Mouse (Mus musculus) neural tube, embryonic 14.5 days (tissue): ENCODE results near the gene Dvl1. TPM values are rescaled to one million over a fixed set of nuclear protein-coding genes. Genes with fewer than 3 reads are reported as not detected.

Source experiments
- ATAC-seq: fragments of 200-750 bp; cut with Nextera tagmentation; 2 replicates; pipeline ENCODE4 v1.8.0; 2017; ENCODE audit warnings: low read depth, mild to moderate bottlenecking, moderate TSS enrichment, moderate library complexity
- H3K27ac ChIP-seq: fragments of 300-500 bp; sonication (generic); 2 replicates; pipeline ENCODE4 v1.5.1; 2014; ENCODE audit warnings: low read depth, mild to moderate bottlenecking, control low read depth, low read length, moderate library complexity, mixed read lengths
- H3K27me3 ChIP-seq: fragments of 300-500 bp; sonication (generic); 2 replicates; pipeline ENCODE4 v1.6.1; 2014; ENCODE audit warnings: low read length; ENCODE audit not compliant: control insufficient read depth, insufficient read depth
- H3K36me3 ChIP-seq: fragments of 300-500 bp; sonication (generic); 2 replicates; pipeline ENCODE4 v1.6.1; 2014; ENCODE audit warnings: low read length, mixed read lengths; ENCODE audit not compliant: control insufficient read depth, insufficient read depth
- H3K4me1 ChIP-seq: fragments of 300-500 bp; sonication (generic); 2 replicates; pipeline ENCODE4 v1.6.1; 2014; ENCODE audit warnings: low read length; ENCODE audit not compliant: control insufficient read depth, insufficient read depth
- H3K4me2 ChIP-seq: fragments of 300-500 bp; sonication (generic); 2 replicates; pipeline ENCODE4 v1.6.1; 2014; ENCODE audit warnings: mild to moderate bottlenecking, low read depth, low read length, control low read depth
- H3K4me3 ChIP-seq: fragments of 300-500 bp; sonication (generic); 2 replicates; pipeline ENCODE4 v1.5.1; 2014; ENCODE audit warnings: low read depth, low read length, control low read depth, mixed read lengths
- H3K9ac ChIP-seq: fragments of 300-500 bp; sonication (generic); replicated peaks from 2 replicates; pipeline ENCODE4 v1.6.1; 2014; ENCODE audit warnings: low read depth, mild to moderate bottlenecking, control low read depth, low read length, mixed read lengths
- H3K9me3 ChIP-seq: fragments of 300-500 bp; sonication (generic); 2 replicates; pipeline ENCODE4 v1.6.1; 2016; ENCODE audit warnings: low read length; ENCODE audit not compliant: control insufficient read depth
- WGBS: fragments of 180-500 bp; shearing (Covaris S2); extraction: QIAGEN DNeasy Blood & Tissue Kit; methylation state at CpG from one replicate; pipeline ENCODE4 v1.1.7; 2014; 5-methylcytosine and 5-hydroxymethylcytosine counted together
- polyA plus RNA-seq: library from polyadenylated mRNA; unstranded; fragments of >200 nt; fragmentation: Nextera tagmentation; extraction: Ambion mirVana; gene quantifications from 2 replicates; pipeline ENCODE4 v1.2.1, GENCODE M21; 2014

Gene Dvl1
- 14.0 and 16.1 TPM in 2 replicates for polyA plus RNA-seq

GRCm38 (mm10) chr4:155846871-155847578 is at the start of gene Dvl1:
Dvl1 (plus strand) TSS chr4:155847402.
- no peaks in the 10 kb centered on the region for H3K27me3 ChIP-seq
- peak within 1 kb of the TSS; percentile 88 for H3K9ac ChIP-seq
- H3K36me3 ChIP-seq: peaks cover 4% of the 10 kb centered on the region; the same call in 1 of the 2 replicates
- H3K27ac ChIP-seq: peak within 1 kb of the TSS; percentile 81
- H3K4me3 ChIP-seq: peak within 1 kb of the TSS; percentile 88
- H3K9me3 ChIP-seq: no peaks in the 10 kb centered on the region
- H3K4me1 ChIP-seq: peaks cover 32% of the 10 kb centered on the region
- peak within 1 kb of the TSS; percentile 89 for H3K4me2 ChIP-seq
- 6% methylated on average over 47 of the region's 65 CpGs for WGBS
- ATAC-seq: peak; percentile 89

- 100% methylated on average over 1 of the region's 1 CpGs for WGBS
- Histone ChIP-seq H3K27me3 (no peaks in the 10 kb centered on the region), H3K4me1 (peaks cover 14% of the 10 kb centered on the region), H3K4me2 (no peak overlapping the region), H3K36me3 (no peaks in the 10 kb centered on the region), H3K4me3 (no peak overlapping the region), H3K9ac (no peak overlapping the region), H3K9me3 (no peaks in the 10 kb centered on the region), H3K27ac (no peak overlapping the region)
- ATAC-seq: no peak
Measured at GRCm38 (mm10) chr4:155802075-155802474, 45.1 kb upstream of the Dvl1 start.

GRCm38 (mm10) chr4:155802741-155803339 is 44.4 kb upstream of the Dvl1 start, which contains the start of gene Mrpl20:
Mrpl20 (plus strand) TSS chr4:155802878.
- Histone ChIP-seq H3K4me1 (peaks cover 14% of the 10 kb centered on the region), H3K9ac (peak within 1 kb of the TSS; percentile 83), H3K27ac (peak within 1 kb of the TSS; percentile 48), H3K36me3 (peaks cover 6% of the 10 kb centered on the region; the same call in 1 of the 2 replicates), H3K4me3 (peak within 1 kb of the TSS; percentile 89), H3K9me3 (no peaks in the 10 kb centered on the region), H3K4me2 (peak within 1 kb of the TSS; percentile 81), H3K27me3 (no peaks in the 10 kb centered on the region)
- 12% methylated on average over 12 of the region's 12 CpGs for WGBS
- no peak for ATAC-seq

GRCm38 (mm10) chr4:155803340-155804041 is 43.7 kb upstream of the Dvl1 start:
- ATAC-seq: peak; percentile 98
- no peaks in the 10 kb centered on the region for H3K9me3 ChIP-seq
- H3K9ac ChIP-seq: peak overlapping the region; percentile 83
- peak overlapping the region; percentile 89 for H3K4me3 ChIP-seq
- no peaks in the 10 kb centered on the region for H3K27me3 ChIP-seq
- under 1% methylated on average over 58 of the region's 58 CpGs for WGBS
- H3K4me1 ChIP-seq: peaks cover 14% of the 10 kb centered on the region
- H3K36me3 ChIP-seq: peaks cover 12% of the 10 kb centered on the region
- H3K4me2 ChIP-seq: peak overlapping the region; percentile 81
- peak overlapping the region; percentile 48 for H3K27ac ChIP-seq

- 94% methylated on average over 3 of the region's 3 CpGs for WGBS
- peaks cover 27% of the 10 kb centered on the region for H3K36me3 ChIP-seq
Measured at GRCm38 (mm10) chr4:155807841-155808240, 39.4 kb upstream of the Dvl1 start.

GRCm38 (mm10) chr4:155811929-155812664 is 35.1 kb upstream of the Dvl1 start, which contains the start of gene Ccnl2:
Ccnl2 (plus strand) TSS chr4:155812489.
- ATAC-seq: peak; percentile 99
- H3K4me3 ChIP-seq: peak within 1 kb of the TSS; percentile 99
- H3K4me2 ChIP-seq: peak within 1 kb of the TSS; percentile 96
- H3K9me3 ChIP-seq: no peaks in the 10 kb centered on the region
- H3K27me3 ChIP-seq: no peaks in the 10 kb centered on the region
- peaks cover 51% of the 10 kb centered on the region for H3K36me3 ChIP-seq
- H3K4me1 ChIP-seq: peaks cover 19% of the 10 kb centered on the region
- H3K27ac ChIP-seq: peak within 1 kb of the TSS; percentile 89
- WGBS: under 1% methylated on average over 60 of the region's 60 CpGs
- peak within 1 kb of the TSS; percentile 99 for H3K9ac ChIP-seq

More at GRCm38 (mm10) chr4:155807841-155808240, 39.4 kb upstream of the Dvl1 start:
- H3K4me1 ChIP-seq: peaks cover 16% of the 10 kb centered on the region
- no peaks in the 10 kb centered on the region for H3K27me3 ChIP-seq
- H3K27ac ChIP-seq: no peak overlapping the region
- no peak for ATAC-seq
- H3K4me2 ChIP-seq: no peak overlapping the region
- H3K9ac ChIP-seq: no peak overlapping the region
- no peak overlapping the region for H3K4me3 ChIP-seq
- H3K9me3 ChIP-seq: no peaks in the 10 kb centered on the region

GRCm38 (mm10) chr4:155812665-155813181 is 34.5 kb upstream of the Dvl1 start:
- Histone ChIP-seq H3K9ac (peak overlapping the region; percentile 99), H3K36me3 (peaks cover 53% of the 10 kb centered on the region), H3K9me3 (no peaks in the 10 kb centered on the region), H3K27ac (peak overlapping the region; percentile 89), H3K4me1 (peaks cover 19% of the 10 kb centered on the region), H3K27me3 (no peaks in the 10 kb centered on the region), H3K4me3 (peak overlapping the region; percentile 99), H3K4me2 (peak overlapping the region; percentile 96)
- under 1% methylated on average over 46 of the region's 49 CpGs for WGBS
- peak; percentile 49; the same call in 1 of the 2 replicates for ATAC-seq

DNA sequence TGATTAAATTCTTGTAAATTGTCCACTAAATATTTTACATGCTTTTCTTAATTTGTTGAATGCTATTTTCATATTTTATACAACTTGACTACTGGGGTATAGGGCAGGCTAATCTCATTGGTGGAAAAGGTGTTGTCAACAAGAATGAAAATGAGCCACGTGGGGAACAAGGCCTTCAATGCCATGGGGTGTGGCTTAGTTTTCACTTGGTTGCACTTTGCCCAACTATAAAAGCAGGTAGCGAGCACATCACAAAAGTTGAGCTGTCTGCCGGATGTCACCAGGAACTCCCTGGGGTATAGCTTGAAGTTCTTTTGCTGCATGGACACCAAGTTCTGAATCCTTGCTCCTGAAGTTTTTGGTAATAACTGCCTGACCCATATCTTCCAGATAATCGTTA is 29.7 kb upstream of the Dvl1 start:
- Histone ChIP-seq H3K4me3 (no peak overlapping the region), H3K36me3 (peaks cover 73% of the 10 kb centered on the region), H3K27ac (no peak overlapping the region), H3K9ac (no peak overlapping the region), H3K4me2 (no peak overlapping the region), H3K9me3 (no peaks in the 10 kb centered on the region), H3K27me3 (no peaks in the 10 kb centered on the region), H3K4me1 (peaks cover 13% of the 10 kb centered on the region)
- ATAC-seq: no peak
- 89% methylated on average over 4 of the region's 4 CpGs for WGBS
